Mouse (Mus musculus): Measurements from ENCODE around the gene Ipo5. TPM values are rescaled to one million over a fixed set of nuclear protein-coding genes. Genes with fewer than 3 reads are reported as not detected.
A peak's percentile ranks its signal among the peaks of the same experiment; 100 is the strongest.

Gene Ipo5
- polyA plus RNA-seq, 1 experiment from 2014 or later, result 83.7 TPM

GRCm38 (mm10) chr14:120880601-120881000 is 30.4 kb upstream of the Ipo5 start:
- H3K36me3 ChIP-seq, result no peaks in the 10 kb centered on the region
- no peak overlapping the region for H3K27ac ChIP-seq
- H3K4me3 ChIP-seq, result no peak overlapping the region
- ATAC-seq (ENCODE audit: insufficient number of reproducible peaks, insufficient read depth, low FRiP score, low TSS enrichment, low read depth), result no peak
- 40% methylated on average over 3 of the region's 5 CpGs for WGBS
- H3K9me3 ChIP-seq, result no peaks in the 10 kb centered on the region
- H3K9ac ChIP-seq, result no peak overlapping the region
- H3K4me2 ChIP-seq, result no peak overlapping the region
- H3K27me3 ChIP-seq, result no peaks in the 10 kb centered on the region
- H3K4me1 ChIP-seq, result no peaks in the 10 kb centered on the region

GRCm38 (mm10) chr14:120881054-120881453 is 30.0 kb upstream of the Ipo5 start:
- no peak overlapping the region for H3K27ac ChIP-seq
- H3K36me3 ChIP-seq, result no peaks in the 10 kb centered on the region
- no peaks in the 10 kb centered on the region for H3K9me3 ChIP-seq
- no peaks in the 10 kb centered on the region for H3K27me3 ChIP-seq
- no peaks in the 10 kb centered on the region for H3K4me1 ChIP-seq
- no peak overlapping the region for H3K4me3 ChIP-seq
- H3K9ac ChIP-seq, result no peak overlapping the region
- no peak overlapping the region for H3K4me2 ChIP-seq
- 80% methylated on average over 9 of the region's 9 CpGs for WGBS
- no peak for ATAC-seq (ENCODE audit: insufficient number of reproducible peaks, insufficient read depth, low FRiP score, low TSS enrichment, low read depth)

DNA sequence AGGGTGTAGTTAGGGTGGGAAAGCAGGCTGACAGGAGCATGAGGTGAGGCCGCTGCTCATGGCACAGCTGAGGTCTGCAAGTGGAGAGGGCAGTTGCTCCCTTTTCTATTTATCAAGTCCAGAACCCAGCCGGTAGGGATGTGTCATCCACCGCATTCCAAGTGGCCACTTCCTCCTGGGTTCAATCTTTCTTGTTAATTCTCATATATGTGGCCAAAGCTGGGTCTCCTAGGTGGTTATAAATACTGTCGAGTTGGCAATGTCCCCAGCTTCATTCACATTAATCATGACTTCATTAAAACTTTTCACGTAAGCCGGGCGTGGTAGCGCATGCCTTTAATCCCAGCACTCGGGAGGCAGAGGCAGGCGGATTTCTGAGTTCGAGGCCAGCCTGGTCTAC is 22.3 kb upstream of the Ipo5 start:
- no peak overlapping the region for H3K27ac ChIP-seq
- no peaks in the 10 kb centered on the region for H3K4me1 ChIP-seq
- no peak overlapping the region for H3K9ac ChIP-seq
- no peak overlapping the region for H3K4me3 ChIP-seq
- H3K27me3 ChIP-seq, result no peaks in the 10 kb centered on the region
- no peaks in the 10 kb centered on the region for H3K36me3 ChIP-seq
- ATAC-seq (ENCODE audit: insufficient number of reproducible peaks, insufficient read depth, low FRiP score, low TSS enrichment, low read depth), result no peak
- WGBS, result 88% methylated on average over 11 of the region's 11 CpGs
- H3K4me2 ChIP-seq, result no peak overlapping the region
- no peaks in the 10 kb centered on the region for H3K9me3 ChIP-seq

DNA sequence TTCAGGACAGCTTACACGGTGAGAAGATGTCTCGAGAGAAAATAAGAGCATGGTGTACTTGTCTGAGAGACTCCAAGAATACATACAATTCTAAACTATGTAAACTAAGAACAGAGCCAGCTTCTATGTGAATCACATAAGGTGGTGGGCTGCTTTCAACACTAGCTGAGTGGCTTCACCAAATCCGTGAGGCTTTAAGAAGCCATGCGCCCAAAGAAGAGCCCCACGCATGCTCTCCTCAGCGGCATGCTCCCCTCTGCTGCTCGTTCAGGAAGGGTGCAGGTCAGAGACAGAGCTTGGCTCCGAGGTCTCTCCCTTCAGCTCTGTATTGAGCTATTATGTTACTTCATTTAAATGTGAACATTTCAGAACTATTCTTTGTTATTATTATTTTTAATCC is 18.7 kb upstream of the Ipo5 start:
- WGBS, result 71% methylated on average over 8 of the region's 8 CpGs
- no peaks in the 10 kb centered on the region for H3K4me1 ChIP-seq
- H3K27ac ChIP-seq, result no peak overlapping the region
- H3K4me2 ChIP-seq, result no peak overlapping the region
- H3K36me3 ChIP-seq, result no peaks in the 10 kb centered on the region
- no peak overlapping the region for H3K9ac ChIP-seq
- no peak for ATAC-seq (ENCODE audit: insufficient number of reproducible peaks, insufficient read depth, low FRiP score, low TSS enrichment, low read depth)
- no peaks in the 10 kb centered on the region for H3K9me3 ChIP-seq
- H3K27me3 ChIP-seq, result no peaks in the 10 kb centered on the region
- H3K4me3 ChIP-seq, result no peak overlapping the region

GRCm38 (mm10) chr14:120896613-120897012 is 14.4 kb upstream of the Ipo5 start:
- Histone ChIP-seq H3K36me3 (no peaks in the 10 kb centered on the region), H3K4me3 (no peak overlapping the region), H3K27ac (no peak overlapping the region), H3K4me2 (no peak overlapping the region), H3K9me3 (no peaks in the 10 kb centered on the region), H3K27me3 (no peaks in the 10 kb centered on the region), H3K4me1 (no peaks in the 10 kb centered on the region), H3K9ac (no peak overlapping the region)
- WGBS, result 82% methylated on average over 11 of the region's 11 CpGs
- ATAC-seq (ENCODE audit: insufficient number of reproducible peaks, insufficient read depth, low FRiP score, low TSS enrichment, low read depth), result no peak

- ATAC-seq (ENCODE audit: insufficient number of reproducible peaks, insufficient read depth, low FRiP score, low TSS enrichment, low read depth), result no peak
- WGBS, result 74% methylated on average over 3 of the region's 3 CpGs
- Histone ChIP-seq H3K9me3 (no peaks in the 10 kb centered on the region), H3K36me3 (no peaks in the 10 kb centered on the region), H3K4me3 (no peak overlapping the region), H3K27me3 (no peaks in the 10 kb centered on the region), H3K4me2 (no peak overlapping the region), H3K4me1 (no peaks in the 10 kb centered on the region), H3K27ac (no peak overlapping the region), H3K9ac (no peak overlapping the region)
Measured at GRCm38 (mm10) chr14:120898876-120899275, 12.1 kb upstream of the Ipo5 start.

DNA sequence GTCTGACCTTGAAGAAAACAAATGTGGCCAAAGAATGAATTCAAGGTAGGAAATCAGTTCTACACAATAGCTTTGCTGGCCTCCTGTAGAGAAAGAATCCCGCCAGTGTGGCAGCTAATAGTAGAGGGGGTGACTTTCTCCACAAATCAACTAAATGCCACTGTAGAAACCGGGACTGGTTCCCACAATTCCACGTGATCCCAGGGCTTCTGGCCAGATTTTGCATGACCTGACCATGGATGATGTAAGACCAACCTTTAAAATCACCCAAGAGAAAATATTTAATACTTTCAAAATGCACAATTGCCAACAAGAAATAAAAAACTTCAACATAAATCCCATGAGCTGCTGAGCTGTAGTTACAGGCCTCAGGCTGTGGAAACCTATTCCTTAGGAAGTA is 1.6 kb upstream of the Ipo5 start:
- WGBS, result 63% methylated on average over 3 of the region's 3 CpGs
- no peaks in the 10 kb centered on the region for H3K27me3 ChIP-seq
- no peak overlapping the region for H3K4me3 ChIP-seq
- no peak overlapping the region for H3K9ac ChIP-seq
- H3K4me2 ChIP-seq, result no peak overlapping the region
- H3K9me3 ChIP-seq, result no peaks in the 10 kb centered on the region
- H3K4me1 ChIP-seq, result peaks cover 14% of the 10 kb centered on the region
- no peaks in the 10 kb centered on the region for H3K36me3 ChIP-seq
- ATAC-seq (ENCODE audit: insufficient number of reproducible peaks, insufficient read depth, low FRiP score, low TSS enrichment, low read depth), result no peak
- no peak overlapping the region for H3K27ac ChIP-seq

- WGBS, result under 1% methylated on average over 18 of the region's 18 CpGs
- H3K9me3 ChIP-seq, result no peaks in the 10 kb centered on the region
- peak overlapping the region; percentile 80 for H3K9ac ChIP-seq
- no peak; the same call in 1 of the 2 replicates for ATAC-seq (ENCODE audit: insufficient number of reproducible peaks, insufficient read depth, low FRiP score, low TSS enrichment, low read depth)
- H3K27me3 ChIP-seq, result no peaks in the 10 kb centered on the region
- H3K4me1 ChIP-seq, result peaks cover 14% of the 10 kb centered on the region
- H3K4me3 ChIP-seq, result peak overlapping the region; percentile 86
- H3K4me2 ChIP-seq, result peak overlapping the region; percentile 92
- H3K36me3 ChIP-seq, result no peaks in the 10 kb centered on the region
- peak overlapping the region; percentile 78 for H3K27ac ChIP-seq
Measured at GRCm38 (mm10) chr14:120910320-120910719, 704 bp upstream of the Ipo5 start.

DNA sequence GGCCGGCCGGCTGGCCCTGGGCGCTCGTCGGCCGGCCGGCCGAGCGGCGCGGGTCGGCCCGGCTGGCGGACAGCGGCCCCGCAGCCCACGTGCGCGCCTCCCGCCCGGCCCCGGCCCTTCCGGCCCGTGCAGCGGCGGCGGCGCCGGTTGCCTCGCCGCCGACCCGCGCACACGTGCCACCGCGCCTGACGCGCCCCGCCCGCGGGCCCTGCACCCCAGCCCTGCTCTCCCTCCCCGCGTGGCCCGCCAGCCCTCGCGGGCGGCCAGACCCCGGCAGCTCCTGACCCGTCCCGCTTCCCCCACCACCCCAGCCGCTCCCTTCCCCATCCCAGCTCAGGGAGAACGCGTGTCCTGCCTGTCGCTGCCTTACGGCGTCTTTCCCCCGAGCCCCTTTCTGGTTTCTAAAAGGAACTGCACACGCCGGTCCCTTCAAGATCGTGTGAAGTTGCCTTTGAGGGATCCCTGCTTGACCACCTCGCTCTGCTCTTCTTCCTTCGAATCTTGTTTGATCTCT is 421 bp downstream of the Ipo5 start:
- under 1% methylated on average over 42 of the region's 63 CpGs for whole genome bisulfite sequencing
- peak overlapping the region; percentile 83 for H3K9ac ChIP-seq
- peak overlapping the region; percentile 83 for H3K27ac ChIP-seq
- H3K9me3 ChIP-seq, result no peaks in the 10 kb centered on the region
- H3K4me3 ChIP-seq, result peak overlapping the region; percentile 86
- no peaks in the 10 kb centered on the region for H3K27me3 ChIP-seq
- ATAC-seq (ENCODE audit: insufficient number of reproducible peaks, insufficient read depth, low FRiP score, low TSS enrichment, low read depth), result no peak; the same call in 1 of the 2 replicates
- H3K4me2 ChIP-seq, result peak overlapping the region; percentile 85
- H3K4me1 ChIP-seq, result peaks cover 14% of the 10 kb centered on the region
- H3K36me3 ChIP-seq, result no peaks in the 10 kb centered on the region

DNA sequence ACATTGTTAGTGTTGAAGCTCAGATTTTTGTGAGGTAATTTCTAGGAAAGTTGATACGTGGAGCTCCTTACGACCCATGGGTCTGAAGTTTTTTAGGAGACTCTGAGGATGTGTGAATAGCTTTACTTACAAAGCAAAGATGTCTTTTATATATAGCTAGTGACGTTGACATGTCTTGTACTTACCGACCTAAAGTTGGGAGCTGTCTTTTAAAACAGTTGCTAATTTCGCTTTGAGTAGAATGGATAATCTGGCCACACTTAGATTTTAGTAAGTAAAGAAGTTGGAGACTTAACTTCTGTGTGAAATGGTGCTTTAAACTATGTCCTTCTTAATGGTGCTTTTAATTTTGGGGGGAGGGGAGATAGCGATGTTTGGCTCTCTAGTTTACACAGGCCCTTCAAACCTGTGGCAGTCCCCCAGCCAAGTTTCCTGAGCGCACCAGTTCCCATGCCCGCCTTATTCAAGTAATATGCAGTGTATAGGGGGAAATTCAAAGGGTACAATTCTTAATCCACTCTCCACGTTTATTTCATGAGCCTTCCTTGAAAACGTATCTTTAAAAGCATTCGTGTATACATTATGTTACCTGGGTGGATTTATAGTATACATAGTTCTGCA is 1.2 kb downstream of the Ipo5 start:
- ATAC-seq (ENCODE audit: insufficient number of reproducible peaks, insufficient read depth, low FRiP score, low TSS enrichment, low read depth), result no peak
- 11% methylated on average over 11 of the region's 11 CpGs for WGBS
- Histone ChIP-seq H3K4me2 (peak overlapping the region; percentile 85), H3K9me3 (no peaks in the 10 kb centered on the region), H3K4me3 (peak overlapping the region; percentile 86), H3K4me1 (peaks cover 14% of the 10 kb centered on the region), H3K27ac (peak overlapping the region; percentile 83; the same call in 1 of the 2 replicates), H3K9ac (peak overlapping the region; percentile 83), H3K27me3 (no peaks in the 10 kb centered on the region), H3K36me3 (0 out of 2 replicates have a peak, but pooled peaks cover 1% of the 10 kb centered on the region)

DNA sequence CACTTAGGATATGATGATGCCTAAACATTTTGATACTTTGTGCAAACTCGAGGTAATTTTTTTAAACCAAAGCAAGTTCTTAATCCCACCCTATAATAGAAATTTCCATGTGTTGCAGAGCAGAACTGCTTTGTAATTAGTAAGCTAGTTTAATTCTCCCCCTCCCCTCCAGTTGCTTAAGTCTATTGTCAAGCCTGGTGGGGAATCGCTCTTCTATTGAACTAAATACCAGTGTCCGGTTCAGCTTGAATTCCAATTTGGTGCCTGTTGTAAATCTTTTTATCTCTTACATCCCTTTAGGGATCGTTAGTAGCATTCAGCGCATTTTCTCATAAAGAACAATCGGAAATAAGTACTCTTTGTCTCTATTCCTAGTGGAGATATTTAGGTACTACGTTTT is 1.9 kb downstream of the Ipo5 start:
- Histone ChIP-seq H3K27me3 (no peaks in the 10 kb centered on the region), H3K27ac (no peak overlapping the region), H3K9me3 (no peaks in the 10 kb centered on the region), H3K4me1 (peaks cover 14% of the 10 kb centered on the region), H3K4me3 (peak overlapping the region; percentile 86), H3K9ac (no peak overlapping the region; the same call in 1 of the 2 replicates), H3K4me2 (peak overlapping the region; percentile 85), H3K36me3 (peaks cover 4% of the 10 kb centered on the region; the same call in 1 of the 2 replicates)
- no peak for ATAC-seq (ENCODE audit: insufficient number of reproducible peaks, insufficient read depth, low FRiP score, low TSS enrichment, low read depth)
- 30% methylated on average over 7 of the region's 7 CpGs for WGBS

DNA sequence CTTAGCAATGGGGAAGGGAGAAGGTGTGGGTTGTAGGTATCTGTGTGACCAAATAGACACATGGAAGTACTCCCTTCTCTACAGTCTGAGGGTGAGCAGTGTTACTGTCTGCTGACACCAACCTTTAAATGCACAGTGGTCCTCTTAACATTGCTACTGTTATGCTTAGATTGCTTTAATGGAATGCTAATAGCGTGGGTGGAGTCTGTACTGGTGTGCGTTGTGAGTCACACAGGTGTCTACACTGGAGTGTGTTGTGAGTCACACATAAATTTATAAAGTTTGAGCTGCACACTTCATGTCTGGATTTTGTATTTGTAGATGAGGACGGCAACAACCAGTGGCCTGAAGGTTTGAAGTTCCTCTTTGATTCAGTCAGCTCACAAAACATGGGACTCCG is 10.8 kb downstream of the Ipo5 start:
- no peaks in the 10 kb centered on the region for H3K9me3 ChIP-seq
- H3K27me3 ChIP-seq, result no peaks in the 10 kb centered on the region
- H3K36me3 ChIP-seq, result peaks cover 77% of the 10 kb centered on the region
- 91% methylated on average over 4 of the region's 4 CpGs for WGBS
- no peak overlapping the region for H3K9ac ChIP-seq
- no peak overlapping the region for H3K4me2 ChIP-seq
- no peaks in the 10 kb centered on the region for H3K4me1 ChIP-seq
- ATAC-seq (ENCODE audit: insufficient number of reproducible peaks, insufficient read depth, low FRiP score, low TSS enrichment, low read depth), result no peak
- H3K4me3 ChIP-seq, result no peak overlapping the region
- no peak overlapping the region for H3K27ac ChIP-seq
